Mouse (Mus musculus) lung, adult 2 months (tissue): Measurements from ENCODE around the gene Cdhr2.

ENCODE experiments used
- CTCF ChIP-seq: fragments of 200-500 bp; IDR thresholded peaks from 2 replicates; pipeline ENCODE4 v1.5.1; 2011; ENCODE audit warnings: mild to moderate bottlenecking, low read length, control low read depth; ENCODE audit not compliant: insufficient read depth
- POLR2A ChIP-seq: fragments of 200-500 bp; IDR thresholded peaks from 2 replicates; pipeline ENCODE4 v1.6.1; 2011; ENCODE audit warnings: low read depth, mild to moderate bottlenecking, control low read depth, low read length, borderline replicate concordance; ENCODE audit errors: extremely low read depth

- no peak for TF ChIP-seq POLR2A
- TF ChIP-seq CTCF, result no peak
Observed at GRCm38 (mm10) chr13:54758756-54759470, 57.7 kb downstream of the Cdhr2 start.
